Mouse (Mus musculus): ENCODE measurements around the gene Tlx3. TPM values are rescaled to one million over a fixed set of nuclear protein-coding genes. Genes with fewer than 3 reads are reported as not detected.

The Tlx3 gene
- total RNA-seq, 2 experiments from 2014 or later: not detected

DNA sequence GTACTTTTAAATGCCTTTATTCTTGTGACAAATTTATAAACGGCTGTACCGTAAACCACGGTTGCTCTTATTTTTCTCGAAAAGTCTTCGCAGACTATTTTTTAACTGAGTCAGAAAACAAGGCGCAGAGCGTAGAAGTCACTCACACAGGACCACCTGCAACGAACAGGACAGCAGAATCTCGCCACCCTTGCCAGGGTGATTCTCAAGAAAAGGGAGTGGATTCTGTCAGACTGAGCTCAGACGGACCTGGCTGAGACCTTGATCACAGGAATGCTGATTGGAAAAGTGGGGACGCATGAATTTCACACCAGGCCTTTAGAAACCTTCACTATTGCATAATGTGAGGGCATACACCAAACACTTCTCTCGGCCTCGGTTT, 6.3 kb downstream of the Tlx3 start:
- no peak for DNase-seq

DNA sequence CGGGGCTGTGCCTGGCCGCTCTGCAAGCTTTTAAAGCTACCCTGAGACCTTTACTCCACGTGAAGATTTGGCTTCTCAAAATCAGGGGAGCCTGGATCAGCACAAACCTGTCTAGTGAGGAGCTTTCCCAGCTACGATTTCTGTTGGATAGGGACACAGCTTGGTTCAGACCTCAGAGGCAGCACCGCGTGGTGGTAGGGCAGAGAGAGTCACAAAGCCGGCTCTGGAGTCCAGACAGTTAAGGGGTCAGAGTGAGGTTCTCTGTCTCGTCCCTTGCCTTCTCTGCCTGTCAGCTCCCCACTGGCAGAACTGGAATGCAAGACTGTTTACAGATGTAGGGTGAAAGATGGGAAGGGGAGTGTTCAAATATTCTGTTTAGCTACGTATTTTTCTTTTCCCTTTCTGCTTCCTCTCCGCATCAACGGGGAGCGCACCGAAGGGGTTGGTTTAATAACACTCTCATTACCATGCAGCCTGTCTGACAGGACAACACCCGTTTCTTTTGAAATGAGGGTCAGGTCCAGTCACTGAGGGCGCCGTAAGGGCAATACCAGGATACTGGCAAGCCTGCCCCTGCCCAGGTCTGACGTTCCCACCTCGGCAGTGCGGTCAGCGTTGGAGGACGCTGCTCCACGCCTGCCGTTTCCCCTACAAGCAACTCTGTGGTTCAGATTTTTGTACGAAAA, 6.8 kb downstream of the Tlx3 start:
- no peak for DNase-seq

DNA sequence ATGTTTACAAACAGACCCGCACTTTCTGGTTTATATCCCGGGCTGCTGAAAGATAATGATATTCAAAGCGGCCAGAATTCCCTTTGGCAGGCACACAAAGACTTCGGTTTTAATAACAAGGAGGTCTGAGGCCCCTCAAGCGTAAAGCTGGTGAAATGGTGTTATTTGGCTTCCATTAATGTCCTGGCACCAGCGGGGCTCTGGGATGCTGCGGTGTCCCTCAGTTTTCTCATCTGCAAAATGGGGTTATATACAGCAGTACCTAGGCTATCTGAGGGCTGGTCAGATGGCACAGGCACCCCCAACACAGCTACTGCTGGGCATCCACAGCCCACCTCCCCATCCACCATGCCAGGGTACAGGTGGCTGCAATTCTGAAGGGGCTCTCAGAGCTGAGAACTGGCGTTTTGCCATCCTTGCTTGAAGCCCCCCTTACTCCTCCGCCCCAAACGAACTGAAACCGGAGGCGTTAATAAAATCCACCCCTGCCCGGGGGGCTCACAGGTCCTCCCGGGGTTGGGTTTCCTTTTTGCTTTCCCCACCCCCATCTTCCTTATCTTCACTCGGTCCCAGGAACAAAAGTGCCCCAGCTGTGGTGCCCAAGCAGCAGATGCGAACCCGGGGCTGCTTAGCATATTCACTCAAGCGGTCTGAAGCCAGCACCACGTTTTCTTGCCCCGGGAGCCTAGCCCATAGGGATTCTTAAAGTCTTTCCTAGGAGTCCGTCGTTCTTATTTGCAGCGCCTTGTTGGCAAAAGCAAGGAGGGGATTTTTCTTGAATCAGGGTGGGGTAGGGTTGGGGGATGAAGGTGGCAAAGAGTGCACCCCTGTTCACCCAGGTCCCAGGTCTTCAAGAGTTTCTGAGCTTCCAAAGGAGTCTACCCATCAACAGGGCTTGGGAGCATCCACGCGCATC, 7.6 kb downstream of the Tlx3 start:
- no peak for DNase-seq

DNA sequence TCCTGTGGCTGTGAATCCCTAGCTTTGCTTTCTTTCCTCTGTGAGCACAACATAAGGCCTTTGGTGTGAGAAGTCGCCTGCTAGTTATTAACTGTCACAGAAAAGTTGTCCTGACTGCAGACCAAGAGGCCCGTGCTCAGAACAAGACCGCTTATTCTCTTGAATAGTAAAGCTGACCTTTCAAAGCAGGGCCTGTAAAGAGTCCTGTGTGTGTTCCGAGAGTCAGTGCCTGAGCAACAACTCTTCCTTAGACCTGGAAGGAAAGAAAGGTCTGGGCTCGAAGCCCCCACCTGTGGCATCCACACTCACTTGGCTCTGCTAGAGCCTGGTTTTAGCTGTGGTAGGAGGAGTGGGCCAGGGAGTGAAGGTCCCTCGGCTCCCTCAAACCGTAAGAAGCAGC, 8.3 kb downstream of the Tlx3 start:
- no peak for DNase-seq

DNA sequence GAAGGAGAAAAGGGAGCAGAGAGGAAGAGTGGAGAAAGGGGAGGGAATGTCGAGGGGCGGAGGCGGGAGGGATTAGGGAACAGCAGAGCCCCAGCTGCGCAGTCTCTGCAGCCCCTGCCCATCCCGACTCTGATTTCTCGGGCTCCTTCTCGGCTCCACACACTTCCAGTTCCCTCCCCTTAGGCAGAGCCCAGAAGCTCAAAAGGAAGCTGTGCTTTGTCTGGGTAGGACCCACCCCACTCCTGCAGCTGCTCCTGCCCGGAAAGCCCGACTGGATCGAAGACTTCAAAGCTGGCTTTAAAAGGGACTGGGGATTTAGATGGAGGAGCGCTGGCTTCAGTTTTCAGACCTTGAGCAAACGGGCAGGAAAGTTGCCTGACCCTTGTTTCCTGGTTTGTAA, 9.7 kb downstream of the Tlx3 start:
- no peak for DNase-seq

DNA sequence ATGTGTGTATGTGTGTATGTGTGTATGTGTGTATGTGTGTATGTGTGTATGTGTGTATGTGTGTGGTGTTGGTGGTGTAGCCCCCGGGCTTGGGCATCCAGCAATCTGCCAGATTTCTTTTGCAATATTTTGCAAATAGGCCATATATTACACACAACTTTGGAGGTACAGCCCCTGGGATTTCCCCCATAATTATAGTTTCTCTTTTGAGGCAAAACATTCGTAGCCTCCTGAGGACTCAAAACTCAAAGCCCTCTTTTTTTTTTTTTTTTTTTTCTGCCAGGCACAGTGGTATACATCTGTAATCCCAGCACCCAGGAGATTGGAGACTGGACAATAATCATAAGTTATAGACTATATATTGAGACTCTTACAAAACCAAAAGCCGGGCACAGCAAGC, 21.6 kb downstream of the Tlx3 start:
- DNase-seq: no peak

DNA sequence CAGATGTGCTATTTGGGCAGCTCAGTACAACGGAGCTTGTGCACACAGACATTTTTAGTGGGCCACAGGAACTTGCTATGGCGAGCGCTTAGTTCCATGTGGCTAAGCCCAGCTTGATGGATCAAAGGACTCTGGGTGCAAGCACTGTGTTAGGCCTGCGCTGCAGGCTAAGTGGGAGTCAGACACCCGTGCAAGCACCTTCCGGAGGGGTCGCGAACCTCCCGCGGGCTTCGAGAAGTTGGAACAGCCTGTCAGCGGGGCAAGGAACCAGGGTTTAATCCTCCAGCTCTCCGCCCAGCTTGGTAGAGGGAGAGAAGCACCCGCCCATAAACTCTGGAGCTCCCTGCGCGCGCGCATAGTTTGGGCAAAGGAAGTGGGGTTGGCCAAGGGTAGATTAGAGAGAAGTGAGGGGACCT, 22.7 kb downstream of the Tlx3 start:
- no peak for DNase-seq

DNA sequence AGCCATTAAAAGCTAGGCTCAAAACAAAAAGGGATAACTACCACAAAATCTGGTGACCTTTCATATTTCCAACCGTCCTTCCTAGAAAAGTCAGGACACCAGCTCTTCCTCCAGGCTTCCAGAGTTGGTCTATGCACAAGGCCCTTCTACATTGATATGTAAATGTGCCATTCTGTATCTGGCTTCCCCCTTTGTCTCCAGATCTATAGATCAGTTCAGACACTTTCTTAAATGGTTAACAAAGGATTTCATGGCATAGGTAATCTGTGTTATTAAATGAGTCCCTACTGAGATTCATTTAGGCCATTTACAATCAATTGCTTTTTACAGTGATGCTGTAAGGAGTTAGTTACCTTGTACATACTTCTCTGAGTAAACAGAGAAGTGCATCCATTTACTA, 23.6 kb downstream of the Tlx3 start:
- DNase-seq: no peak

DNA sequence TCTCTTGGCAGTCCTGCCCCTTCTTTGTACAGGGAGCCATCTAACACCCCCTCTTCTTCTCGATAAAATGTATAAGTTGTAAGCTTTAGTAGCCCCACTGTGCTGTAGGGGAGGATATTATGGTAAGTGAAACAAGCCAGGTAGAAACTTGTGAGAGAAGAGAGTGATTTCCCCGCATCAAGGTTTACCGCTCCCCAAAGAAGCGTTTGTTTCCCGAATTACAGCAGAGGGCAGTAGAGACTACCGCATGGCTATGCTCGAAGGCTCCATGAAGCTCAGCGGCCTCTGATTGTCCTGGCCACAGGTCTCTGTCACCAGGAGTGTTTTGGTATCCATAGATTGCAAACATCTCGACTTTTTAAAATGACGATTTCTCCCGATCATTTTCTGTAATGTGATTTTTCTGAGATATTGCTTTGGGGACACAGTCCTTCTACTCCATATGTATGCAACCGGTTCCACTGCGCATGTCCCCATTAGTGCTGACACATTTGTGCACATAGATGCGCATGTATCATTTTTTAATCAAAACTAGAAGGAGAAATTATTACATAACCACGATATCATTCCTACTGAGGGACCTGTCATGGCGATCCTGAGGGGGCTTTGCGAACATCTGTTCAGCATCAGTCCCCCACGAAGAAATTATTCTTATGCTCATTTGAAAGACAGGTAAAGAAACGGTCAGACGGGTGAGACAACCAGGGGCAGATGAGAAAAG, 26.7 kb downstream of the Tlx3 start:
- no peak for DNase-seq

DNA sequence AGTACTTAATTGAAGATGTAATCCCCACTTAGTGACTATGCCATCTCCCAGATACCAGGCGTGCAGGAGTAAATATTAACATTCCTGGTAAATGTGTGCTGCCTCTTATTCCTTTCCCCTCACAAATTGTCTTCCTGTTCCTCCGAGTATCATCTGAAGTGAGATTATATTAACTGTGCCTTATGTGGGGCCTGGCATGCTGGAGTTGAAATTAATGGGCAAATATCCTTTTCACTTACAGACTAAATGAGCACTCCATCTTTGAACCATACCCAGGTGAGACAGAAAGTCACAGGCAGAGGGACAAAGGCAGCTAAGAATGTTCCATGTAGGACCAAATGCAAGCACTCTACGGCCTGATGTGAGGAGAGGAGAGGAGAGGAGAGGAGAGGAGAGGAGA, 27.6 kb downstream of the Tlx3 start:
- no peak for DNase-seq

DNA sequence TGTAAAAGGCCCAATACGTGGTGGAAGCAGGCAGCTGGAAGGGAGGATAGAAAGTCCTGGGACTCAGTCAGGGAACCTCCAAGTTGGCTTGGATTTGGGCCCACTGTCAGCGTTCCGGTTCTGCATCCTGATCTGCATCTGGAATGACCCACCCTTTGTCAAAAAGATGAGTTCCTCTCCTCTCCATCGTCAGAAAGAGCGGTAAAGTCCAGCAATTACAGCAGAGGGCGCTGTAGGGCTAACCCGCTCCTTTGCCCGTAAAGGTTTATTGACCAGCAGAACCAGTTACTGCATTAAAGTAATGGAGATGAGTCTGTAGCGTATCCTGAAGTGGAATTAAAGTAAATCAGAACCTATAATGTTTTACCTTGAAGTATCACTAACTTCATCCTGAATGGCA, 32.9 kb downstream of the Tlx3 start:
- DNase-seq: peak; percentile 14

DNA sequence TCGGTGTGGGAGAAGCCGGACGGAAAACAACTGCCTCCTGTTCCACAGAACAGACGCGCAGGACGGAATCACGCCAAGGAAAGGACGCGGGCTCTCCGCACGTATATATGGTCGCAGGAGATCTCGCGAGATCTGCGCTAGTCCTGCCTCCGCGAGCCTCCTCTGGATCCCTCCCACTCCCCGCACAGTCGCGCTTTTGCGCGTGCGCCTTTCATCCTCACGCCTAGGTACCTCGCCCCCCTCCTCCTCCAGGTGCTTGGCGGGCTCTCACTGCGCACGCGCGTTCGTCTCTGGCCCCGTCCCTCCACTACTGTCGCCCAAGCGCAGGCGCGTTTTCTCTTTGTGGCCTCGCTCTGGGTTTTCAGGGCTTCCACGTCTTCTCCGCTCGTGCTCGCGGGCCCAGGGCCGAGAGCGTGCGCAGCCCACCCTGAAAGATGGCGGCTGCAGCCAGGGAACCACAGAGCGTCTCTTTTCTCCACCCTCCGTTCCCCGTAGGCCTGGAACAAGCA, 40.3 kb downstream of the Tlx3 start, which contains the start of gene Npm1:
Gene Npm1 (minus strand): TSS at position 209 of the 509 bp plus-strand sequence.
- DNase-seq: peak; percentile 98

DNA sequence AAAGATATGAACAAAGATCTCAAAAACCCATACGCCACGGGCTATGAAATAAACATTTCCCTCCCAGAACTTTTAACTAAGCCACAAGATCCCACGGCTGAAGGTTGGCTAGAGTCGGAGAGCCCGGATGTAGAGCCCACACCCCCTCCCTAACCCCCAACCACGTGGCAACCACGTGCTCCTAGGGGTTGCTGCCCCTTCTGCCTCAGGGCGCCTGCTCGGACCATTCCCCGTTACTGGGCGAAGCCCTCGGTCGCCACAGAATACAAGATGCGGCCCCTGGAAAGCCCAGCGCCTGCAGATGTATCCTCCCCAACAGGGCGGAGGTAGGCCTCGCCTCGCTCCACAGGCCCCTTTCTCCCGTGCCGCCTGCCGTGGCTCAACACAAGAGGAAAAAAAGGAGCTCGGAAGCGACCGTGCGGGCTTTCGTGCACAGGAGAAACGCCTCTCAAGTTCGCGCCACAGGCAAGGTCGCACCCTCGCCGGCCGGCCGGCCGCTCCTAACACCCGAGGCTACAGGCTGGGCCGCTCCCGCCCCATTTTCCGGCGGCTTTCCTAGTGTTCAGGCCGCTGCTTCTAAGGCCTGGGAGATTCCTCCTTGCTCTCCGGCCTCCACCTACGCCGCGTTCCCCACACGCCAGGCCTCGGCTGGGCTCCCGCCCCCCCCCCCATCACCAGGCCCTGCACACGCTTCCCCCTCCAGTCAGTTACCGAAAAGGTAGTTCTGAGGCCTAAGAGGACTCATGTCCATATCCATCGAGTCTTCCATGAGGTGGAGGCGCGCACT, 41.0 kb downstream of the Tlx3 start:
- DNase-seq: peak; percentile 60

DNA sequence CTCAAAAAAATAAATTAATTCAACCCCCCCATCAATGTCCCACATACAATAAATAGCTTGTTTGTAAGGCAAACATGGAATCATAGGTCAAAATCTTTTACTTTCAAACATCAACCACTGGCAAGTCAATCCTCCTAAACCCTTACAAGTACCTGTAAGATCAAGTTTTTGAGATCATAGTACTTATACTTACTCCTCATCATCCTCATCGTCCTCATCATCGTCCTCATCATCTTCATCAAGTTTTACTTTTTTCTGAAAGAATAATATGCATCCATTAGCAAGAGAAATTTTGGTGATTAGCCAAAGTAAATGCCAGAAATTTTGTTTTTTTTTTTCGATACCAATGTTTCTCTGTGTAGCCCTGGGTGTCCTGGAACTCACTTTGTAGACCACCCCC, 43.6 kb downstream of the Tlx3 start:
- DNase-seq: no peak

DNA sequence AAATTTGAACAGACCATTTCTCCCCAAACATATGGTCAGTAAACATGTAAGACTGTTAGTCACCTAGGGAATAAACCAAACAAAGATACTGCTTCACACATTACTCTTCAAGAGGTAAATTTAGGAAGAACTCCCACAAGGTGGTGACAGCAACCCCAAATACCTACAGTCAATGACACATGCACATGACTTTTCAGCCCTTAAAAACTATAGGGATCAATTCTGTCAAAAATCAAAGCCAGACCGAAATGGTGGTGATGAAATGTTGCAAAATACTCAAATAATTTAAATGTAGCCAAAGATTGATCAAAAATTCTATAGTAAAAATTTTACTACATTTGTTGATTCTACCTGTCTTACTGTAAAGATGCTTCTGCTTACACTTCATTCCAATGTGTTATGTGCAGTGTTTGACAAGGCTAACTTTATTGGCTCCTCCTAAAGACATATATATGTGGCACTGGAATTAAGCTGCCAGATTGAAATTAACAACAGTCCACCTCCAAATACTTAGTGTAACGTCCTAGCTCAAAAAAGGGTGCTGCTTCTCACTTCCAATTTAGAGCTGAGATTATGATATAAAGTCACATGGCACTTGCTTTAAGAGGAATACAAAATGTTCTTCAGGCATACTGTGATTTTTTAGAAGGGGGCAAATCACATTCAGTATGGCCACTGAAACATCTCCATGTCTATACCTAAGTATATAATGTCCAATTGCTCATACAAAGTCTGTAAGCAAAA, 45.8 kb downstream of the Tlx3 start:
- no peak for DNase-seq

DNA sequence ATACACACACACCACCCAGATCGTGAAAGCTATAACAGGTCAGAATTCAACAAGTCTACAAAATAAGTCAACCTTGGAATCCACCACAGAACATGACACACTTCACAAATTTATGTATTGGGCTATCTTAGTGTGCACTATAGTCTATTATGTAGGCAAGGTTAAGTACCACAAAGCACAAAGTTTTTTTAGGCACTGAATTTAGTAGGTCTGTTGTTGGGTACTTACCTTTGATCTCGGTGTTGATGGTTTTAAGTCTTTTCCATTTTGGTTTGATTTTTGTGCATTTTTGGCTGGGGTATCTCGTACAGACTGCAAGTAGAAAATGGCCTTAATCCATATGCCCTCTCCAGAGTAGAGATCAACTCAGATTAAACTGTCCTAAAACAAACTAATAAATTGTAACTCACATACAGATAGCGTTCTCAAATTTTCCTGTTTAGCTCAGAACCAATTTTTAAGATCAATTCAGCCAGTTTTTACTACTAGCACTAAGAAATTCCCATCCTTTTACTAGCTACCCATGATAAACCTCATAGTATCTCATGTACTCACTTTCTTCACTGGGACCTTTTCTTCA, 46.9 kb downstream of the Tlx3 start:
- no peak for DNase-seq

DNA sequence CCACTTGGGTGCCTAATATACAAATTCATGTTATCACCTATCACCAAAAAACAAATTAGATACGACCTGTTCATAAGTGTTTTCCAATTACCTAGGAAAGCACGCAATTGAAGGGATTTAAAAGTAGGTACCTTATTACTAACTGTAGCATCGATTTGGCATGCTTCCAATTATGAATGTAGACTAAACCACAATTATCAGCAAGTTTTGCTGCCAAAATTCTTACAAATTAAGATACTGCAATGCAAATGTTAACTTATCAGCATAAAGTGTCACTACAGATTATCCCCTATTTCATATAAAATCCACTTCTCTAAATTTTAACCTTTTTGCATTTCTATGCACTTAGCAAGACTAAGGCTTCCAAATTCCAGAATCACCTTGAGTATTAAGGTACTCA, 48.9 kb downstream of the Tlx3 start:
- DNase-seq: no peak

DNA sequence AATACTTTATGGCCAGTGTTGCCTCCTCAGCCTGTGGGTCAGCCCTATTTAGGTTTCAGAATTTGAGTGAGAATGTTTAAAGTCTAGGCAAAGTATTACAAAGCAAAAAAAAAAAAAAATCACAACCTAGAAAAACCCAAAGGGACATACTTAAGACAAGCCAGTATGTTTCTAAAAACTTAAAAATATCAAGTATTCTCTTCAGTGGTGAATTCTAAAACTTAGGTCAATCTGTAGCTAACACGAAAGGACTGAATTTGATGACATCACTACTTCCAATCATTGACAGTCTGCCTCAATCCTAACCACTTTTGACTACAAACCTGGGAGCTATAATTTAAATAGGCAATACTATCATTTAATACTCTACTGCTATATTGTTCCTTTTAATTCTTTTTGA, 50.4 kb downstream of the Tlx3 start:
- no peak for DNase-seq

DNA sequence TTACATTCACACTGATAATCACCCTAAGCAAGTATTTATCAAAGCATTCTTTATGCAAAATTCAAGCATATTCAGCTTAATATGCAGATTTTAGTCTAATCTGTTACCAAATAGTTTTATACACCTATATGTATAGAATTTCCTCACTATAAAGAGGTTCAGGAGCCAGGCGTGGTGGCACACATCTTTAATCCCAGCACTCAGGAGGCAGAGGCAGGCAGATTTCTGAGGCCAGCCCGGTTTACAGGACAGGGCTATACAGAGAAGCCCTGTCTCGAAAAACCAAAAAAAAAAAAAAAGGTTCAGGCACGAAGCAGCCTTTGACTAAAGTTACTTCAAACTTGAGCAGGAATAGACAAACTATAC, 51.6 kb downstream of the Tlx3 start:
- no peak for DNase-seq

DNA sequence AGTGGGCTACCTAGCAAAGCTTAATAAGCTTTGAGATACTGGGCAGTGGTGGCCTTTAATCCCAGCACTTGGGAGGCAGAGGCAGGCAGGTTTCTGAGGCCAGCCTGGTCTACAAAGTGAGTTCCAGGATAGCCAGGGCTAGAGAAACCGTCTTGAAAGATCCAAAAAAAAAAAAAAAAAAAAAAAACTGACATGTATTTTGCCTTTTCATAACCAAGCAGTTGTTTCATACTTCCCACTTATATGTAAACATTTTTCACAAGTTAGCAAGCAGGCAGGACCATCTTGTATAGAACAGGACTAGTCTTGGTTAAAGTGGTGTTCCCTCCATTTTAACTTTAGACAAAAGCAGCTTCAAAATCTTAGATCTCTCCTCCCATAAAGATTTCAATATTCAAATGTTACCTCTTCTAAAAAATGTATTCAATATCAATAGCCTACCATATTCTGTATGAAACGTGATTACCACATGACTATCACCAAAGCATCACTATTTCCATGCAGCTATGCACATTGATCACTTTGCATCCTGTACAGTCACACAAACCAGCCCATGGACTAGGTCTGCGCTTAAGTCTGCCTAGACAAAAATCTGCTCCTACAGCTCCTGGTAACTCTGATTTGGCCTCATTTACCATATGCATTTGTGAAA, 52.1 kb downstream of the Tlx3 start:
- DNase-seq: no peak

Measured in gastrocnemius, postnatal 25 days (tissue).